Mouse (Mus musculus): ENCODE results near the gene Prr5l. TPM values are rescaled to one million over a fixed set of nuclear protein-coding genes. Genes with fewer than 3 reads are reported as not detected.

The Prr5l gene
- total RNA-seq, 2 experiments from 2014 or later, result 3.8 to 4.6 TPM

Other genes with a start within 250 kb of the Prr5l start
- gene Rag1, start 233.5 kb downstream of the Prr5l start, total RNA-seq (2021), result under 1 TPM; 0.09 to 0.41 TPM
- gene B230118H07Rik, start 233.5 kb downstream of the Prr5l start, total RNA-seq (2021), result 10 to 100 TPM; 44.8 to 48.7 TPM
- gene Traf6, start 204.6 kb downstream of the Prr5l start, total RNA-seq (2021), result 10 to 100 TPM; 14.3 to 15.0 TPM
- gene Commd9, start 3.2 kb upstream of the Prr5l start, total RNA-seq (2021), result 10 to 100 TPM; 28.4 to 30.1 TPM